Mouse (Mus musculus) lung, postnatal 0 days (tissue): Measurements from ENCODE around the gene Efemp1.

Source experiments
- CTCF ChIP-seq: IDR thresholded peaks from 2 replicates; pipeline ENCODE4 v1.5.1; 2016; ENCODE audit warnings: antibody characterized with exemption, mild to moderate bottlenecking
- EP300 ChIP-seq: IDR thresholded peaks from 2 replicates; pipeline ENCODE4 v1.6.1; 2016; ENCODE audit warnings: antibody characterized with exemption, mild to moderate bottlenecking, control low read depth

DNA sequence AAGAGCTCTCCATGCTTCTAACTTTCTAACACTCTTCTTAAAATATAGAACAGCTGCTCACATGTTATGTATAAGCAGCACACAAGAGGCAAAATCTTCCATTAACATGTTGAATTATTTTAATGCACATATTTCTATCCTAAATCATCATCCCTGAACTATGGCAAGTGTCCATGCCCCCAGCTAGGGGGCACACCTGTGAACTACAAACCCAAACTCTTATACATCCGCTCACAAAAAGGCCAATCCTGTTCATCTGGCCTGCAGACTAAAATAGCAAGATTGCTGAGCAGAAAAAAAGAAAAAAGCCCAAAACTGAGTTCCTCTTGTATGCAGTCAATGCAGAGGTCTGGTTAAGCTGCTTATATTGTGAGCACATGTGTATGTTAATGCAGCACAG is 86.6 kb downstream of the Efemp1 start:
- TF ChIP-seq EP300 (no peak), CTCF (0 out of 2 replicates have a peak, but pooled peaks have one; percentile 5)
